Mouse (Mus musculus) heart, embryonic 11.5 days (tissue): Measurements from ENCODE around the gene Prap1. TPM values are rescaled to one million over a fixed set of nuclear protein-coding genes. Genes with fewer than 3 reads are reported as not detected.

Experiments
- ATAC-seq: fragments of 200-750 bp; cut with Nextera tagmentation; replicated peaks from 2 replicates; pipeline ENCODE4 v1.8.0; 2017; ENCODE audit warnings: moderate library complexity; ENCODE audit not compliant: insufficient number of reproducible peaks, low FRiP score, low TSS enrichment
- H3K27ac ChIP-seq: fragments of 300-500 bp; sonication (generic); 2 replicates; pipeline ENCODE4 v1.5.1; 2014; ENCODE audit warnings: mild to moderate bottlenecking, low read depth, low read length
- H3K27me3 ChIP-seq: fragments of 300-500 bp; sonication (generic); 2 replicates; pipeline ENCODE4 v1.6.1; 2014; ENCODE audit warnings: mild to moderate bottlenecking, low read length, mixed read lengths; ENCODE audit not compliant: control insufficient read depth, insufficient read depth
- H3K36me3 ChIP-seq: fragments of 300-500 bp; sonication (generic); 2 replicates; pipeline ENCODE4 v1.6.1; 2014; ENCODE audit warnings: mild to moderate bottlenecking, low read length, moderate library complexity, mixed read lengths; ENCODE audit not compliant: control insufficient read depth, insufficient read depth
- H3K4me1 ChIP-seq: fragments of 300-500 bp; sonication (generic); 2 replicates; pipeline ENCODE4 v1.6.1; 2014; ENCODE audit warnings: low read length; ENCODE audit not compliant: control insufficient read depth, insufficient read depth
- H3K4me2 ChIP-seq: fragments of 300-500 bp; sonication (generic); 2 replicates; pipeline ENCODE4 v1.6.1; 2014; ENCODE audit warnings: mild to moderate bottlenecking, moderate library complexity
- H3K4me3 ChIP-seq: fragments of 300-500 bp; sonication (generic); 2 replicates; pipeline ENCODE4 v1.5.1; 2014; ENCODE audit warnings: low read depth, low read length
- H3K9ac ChIP-seq: fragments of 300-500 bp; sonication (generic); 2 replicates; pipeline ENCODE4 v1.6.1; 2014; ENCODE audit warnings: mild to moderate bottlenecking, low read depth, low read length, moderate library complexity
- H3K9me3 ChIP-seq: fragments of 300-500 bp; sonication (generic); replicated peaks from 2 replicates; pipeline ENCODE4 v1.6.1; 2016; ENCODE audit warnings: low read length; ENCODE audit not compliant: control insufficient read depth
- WGBS: fragments of 180-500 bp; shearing (Covaris S2); extraction: QIAGEN DNeasy Blood & Tissue Kit; methylation state at CpG from one replicate; pipeline ENCODE4 v1.1.7; 2014; ENCODE audit not compliant: insufficient replicate concordance; 5-methylcytosine and 5-hydroxymethylcytosine counted together
- polyA plus RNA-seq: library from polyadenylated mRNA; unstranded; fragments of >200 nt; fragmentation: Nextera tagmentation; extraction: Ambion mirVana; gene quantifications from 2 replicates; pipeline ENCODE4 v1.2.1, GENCODE M21; 2014

Prap1 gene
- polyA plus RNA-seq, 1 experiment from 2014 or later, result not detected

DNA sequence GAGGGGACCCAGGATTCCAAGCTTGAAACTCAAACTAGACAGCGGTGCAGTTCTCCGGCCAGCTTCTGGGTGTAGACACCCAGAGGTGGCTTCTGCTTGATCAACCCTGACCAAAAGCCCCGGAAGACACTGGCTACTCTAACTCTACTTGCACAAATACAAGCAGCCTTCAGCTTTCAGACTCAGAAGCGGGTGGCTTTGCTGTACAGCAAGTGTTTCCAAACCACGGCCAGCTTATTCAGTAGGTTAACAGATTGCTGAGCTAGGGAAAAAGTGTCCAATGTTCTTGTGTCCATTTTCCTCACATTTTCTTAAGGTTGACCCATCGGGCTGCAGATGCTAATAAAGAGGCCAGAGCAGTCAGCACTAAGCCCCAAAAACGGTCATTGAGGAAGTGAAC, 34.7 kb upstream of the Prap1 start:
- no peak for ATAC-seq
- Histone ChIP-seq H3K27ac (no peak overlapping the region), H3K4me1 (0 out of 2 replicates have a peak, but pooled peaks cover 3% of the 10 kb centered on the region), H3K4me2 (peak overlapping the region; percentile 87), H3K4me3 (peak overlapping the region; percentile 52), H3K9me3 (no peaks in the 10 kb centered on the region), H3K9ac (peak overlapping the region; percentile 4), H3K36me3 (no peaks in the 10 kb centered on the region), H3K27me3 (peaks cover 93% of the 10 kb centered on the region)
- WGBS, result 22% methylated on average over 7 of the region's 7 CpGs

DNA sequence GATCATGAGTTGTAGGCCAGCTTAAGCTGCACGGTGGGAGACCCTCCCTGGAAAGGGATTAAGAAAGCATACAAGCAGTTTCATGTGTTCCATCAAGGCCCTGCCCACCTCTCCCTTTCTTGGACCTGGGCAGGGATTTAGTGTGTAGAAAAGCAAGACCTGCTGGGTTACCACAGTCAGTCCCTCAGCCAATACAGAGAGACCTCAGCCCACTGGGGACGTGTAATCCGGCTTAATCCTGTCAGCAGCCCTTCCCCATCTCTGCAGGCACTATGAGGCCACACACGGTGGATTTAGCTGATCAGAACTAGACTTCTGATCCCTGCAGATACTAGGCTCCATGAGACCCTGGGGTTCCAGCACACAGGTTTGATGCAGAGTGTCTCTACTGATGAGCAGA, 33.6 kb upstream of the Prap1 start:
- no peak overlapping the region for H3K4me3 ChIP-seq
- no peaks in the 10 kb centered on the region for H3K36me3 ChIP-seq
- 0 out of 2 replicates have a peak, but pooled peaks cover 3% of the 10 kb centered on the region for H3K4me1 ChIP-seq
- no peaks in the 10 kb centered on the region for H3K9me3 ChIP-seq
- WGBS, result 16% methylated on average over 4 of the region's 4 CpGs
- no peak overlapping the region for H3K9ac ChIP-seq
- peaks cover 94% of the 10 kb centered on the region for H3K27me3 ChIP-seq
- ATAC-seq, result no peak
- no peak overlapping the region for H3K4me2 ChIP-seq
- no peak overlapping the region for H3K27ac ChIP-seq

DNA sequence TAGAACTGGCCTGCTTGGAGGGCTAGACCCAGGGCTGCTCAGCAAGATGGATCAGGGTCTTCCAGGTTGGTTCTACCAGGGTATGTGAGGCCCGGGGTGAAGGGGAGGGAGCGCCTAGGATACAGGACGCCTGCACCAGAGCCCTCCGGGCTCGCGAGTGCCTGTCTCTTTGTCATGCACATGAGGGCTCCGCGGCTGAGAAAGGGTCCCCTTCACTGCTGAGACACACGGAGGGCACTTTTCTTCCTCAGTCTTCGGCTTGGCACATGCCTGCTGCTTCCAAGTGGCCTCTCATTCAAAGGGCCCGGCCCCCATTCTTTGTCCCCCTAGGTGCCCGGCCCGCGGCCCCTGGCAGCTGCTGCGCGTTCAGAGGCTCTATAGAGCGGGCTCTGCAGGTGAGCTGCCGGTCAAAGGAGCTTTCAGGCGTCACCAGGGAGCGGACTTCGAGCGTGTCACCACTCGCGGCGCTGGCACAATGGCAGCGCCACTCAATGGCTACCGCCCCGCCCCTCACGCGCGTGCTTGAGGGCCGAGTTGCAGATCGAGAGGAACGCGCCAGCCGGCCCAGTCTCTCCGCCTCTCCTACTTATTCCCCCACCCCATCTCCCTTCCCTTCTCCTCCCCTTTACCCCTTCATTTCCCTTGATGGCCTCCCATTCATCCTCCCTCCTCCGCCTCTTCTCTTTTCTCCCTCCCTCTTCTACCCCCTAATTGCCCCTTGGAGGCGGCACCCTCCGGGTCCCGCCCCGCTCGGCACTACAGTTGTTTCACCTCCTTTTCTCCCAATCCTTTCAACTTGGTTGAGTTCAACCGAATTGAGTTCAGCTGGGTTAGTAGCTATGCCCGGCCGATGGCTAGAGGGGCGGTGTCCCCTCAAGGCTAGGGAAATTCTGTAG, 32.0 kb upstream of the Prap1 start:
- ATAC-seq, result no peak
- 2% methylated on average over 47 of the region's 47 CpGs for WGBS
- 0 out of 2 replicates have a peak, but pooled peaks cover 3% of the 10 kb centered on the region for H3K4me1 ChIP-seq
- H3K9me3 ChIP-seq, result no peaks in the 10 kb centered on the region
- H3K9ac ChIP-seq, result no peak overlapping the region
- peaks cover 92% of the 10 kb centered on the region for H3K27me3 ChIP-seq
- H3K4me3 ChIP-seq, result peak overlapping the region; percentile 40
- no peak overlapping the region for H3K27ac ChIP-seq
- H3K36me3 ChIP-seq, result no peaks in the 10 kb centered on the region
- peak overlapping the region; percentile 63 for H3K4me2 ChIP-seq

DNA sequence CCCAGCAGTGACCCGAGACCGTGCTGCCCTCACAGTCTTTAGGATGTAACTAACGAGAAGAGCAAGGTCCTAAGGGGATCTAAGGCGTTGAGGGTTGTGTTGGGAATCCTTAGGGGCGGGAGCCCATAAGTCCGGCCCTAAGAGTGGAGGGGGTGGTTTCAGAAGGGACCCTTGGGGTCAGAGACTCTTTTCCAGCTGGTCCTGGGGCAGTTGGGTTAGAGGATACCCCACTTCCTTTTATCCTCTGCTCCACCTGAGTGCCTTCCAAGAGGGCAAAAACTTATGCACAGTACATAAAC, 31.4 kb upstream of the Prap1 start:
- Histone ChIP-seq H3K27me3 (peaks cover 86% of the 10 kb centered on the region), H3K9ac (no peak overlapping the region), H3K36me3 (no peaks in the 10 kb centered on the region), H3K4me3 (no peak overlapping the region; the same call in 1 of the 2 replicates), H3K4me2 (peak overlapping the region; percentile 63), H3K9me3 (0 out of 2 replicates have a peak, but pooled peaks cover 3% of the 10 kb centered on the region), H3K27ac (no peak overlapping the region), H3K4me1 (0 out of 2 replicates have a peak, but pooled peaks cover 3% of the 10 kb centered on the region)
- no peak for ATAC-seq
- 3% methylated on average over 6 of the region's 6 CpGs for WGBS

DNA sequence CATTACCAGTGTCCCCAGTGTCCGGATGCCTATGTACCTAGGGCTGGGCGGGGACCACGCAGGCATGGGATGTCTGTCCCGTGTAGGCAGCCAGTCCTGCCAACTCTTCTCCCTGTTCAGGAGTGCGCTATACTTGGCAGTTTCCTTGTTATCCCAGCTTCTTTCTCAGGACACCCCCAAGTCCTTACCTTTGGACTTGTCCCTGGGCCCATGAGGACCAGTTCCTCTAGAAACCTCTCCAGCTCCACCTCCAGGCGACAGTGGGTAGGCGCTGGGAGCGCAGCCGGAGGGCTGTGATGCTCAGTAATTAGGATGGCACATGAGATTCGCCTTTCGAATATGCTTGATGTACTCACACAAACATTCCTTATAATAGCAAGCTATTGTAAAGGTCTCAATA, 30.9 kb upstream of the Prap1 start:
- H3K9me3 ChIP-seq, result 0 out of 2 replicates have a peak, but pooled peaks cover 3% of the 10 kb centered on the region
- H3K4me2 ChIP-seq, result no peak overlapping the region
- no peak overlapping the region for H3K4me3 ChIP-seq
- no peak for ATAC-seq
- H3K4me1 ChIP-seq, result 0 out of 2 replicates have a peak, but pooled peaks cover 3% of the 10 kb centered on the region
- 15% methylated on average over 11 of the region's 11 CpGs for WGBS
- peaks cover 81% of the 10 kb centered on the region for H3K27me3 ChIP-seq
- H3K9ac ChIP-seq, result no peak overlapping the region
- H3K36me3 ChIP-seq, result no peaks in the 10 kb centered on the region
- no peak overlapping the region for H3K27ac ChIP-seq

DNA sequence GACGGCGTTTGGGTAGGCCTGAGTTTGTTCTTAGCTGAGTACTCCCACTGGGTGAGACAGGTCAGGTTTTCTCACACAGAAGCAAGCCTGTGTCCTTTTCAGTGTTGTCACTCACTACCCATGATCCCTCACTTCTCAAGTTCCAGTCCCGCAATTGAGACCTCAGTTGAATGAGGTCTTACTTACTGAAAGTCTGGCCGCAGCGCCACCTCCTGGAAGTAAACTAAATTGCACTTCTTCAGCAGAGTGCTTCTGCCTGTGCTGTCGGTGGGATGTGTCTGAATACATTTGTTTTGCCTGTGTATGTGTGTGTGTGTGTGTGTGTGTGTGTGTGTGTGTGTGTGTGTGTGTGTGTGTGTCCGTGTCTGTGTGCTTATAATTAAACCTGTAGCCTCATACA, 30.1 kb upstream of the Prap1 start:
- 0 out of 2 replicates have a peak, but pooled peaks cover 3% of the 10 kb centered on the region for H3K4me1 ChIP-seq
- H3K27ac ChIP-seq, result no peak overlapping the region
- WGBS, result 18% methylated on average over 7 of the region's 7 CpGs
- no peak for ATAC-seq
- H3K9me3 ChIP-seq, result 0 out of 2 replicates have a peak, but pooled peaks cover 3% of the 10 kb centered on the region
- H3K4me2 ChIP-seq, result no peak overlapping the region
- no peak overlapping the region for H3K9ac ChIP-seq
- H3K4me3 ChIP-seq, result no peak overlapping the region
- H3K36me3 ChIP-seq, result no peaks in the 10 kb centered on the region
- peaks cover 73% of the 10 kb centered on the region for H3K27me3 ChIP-seq

DNA sequence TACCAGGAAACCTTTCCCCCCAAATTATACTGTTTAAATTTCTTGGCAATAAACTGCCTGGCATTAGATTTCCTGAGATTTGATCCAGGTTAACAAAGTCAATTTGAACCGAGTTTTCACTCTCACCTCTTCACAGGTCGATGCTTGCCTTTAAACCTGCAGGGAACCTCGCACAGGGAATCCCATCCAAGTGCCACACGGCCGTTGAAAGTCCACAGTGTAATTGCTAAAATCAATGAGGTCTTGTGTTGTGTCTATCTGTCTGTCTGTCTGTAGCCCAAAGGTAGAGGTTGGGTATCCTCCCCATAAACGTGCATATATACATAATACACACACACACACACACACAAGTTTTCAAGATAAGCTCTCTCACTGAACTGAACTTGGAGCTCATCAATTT, 25.8 kb upstream of the Prap1 start:
- WGBS, result 56% methylated on average over 6 of the region's 6 CpGs
- no peak overlapping the region for H3K9ac ChIP-seq
- H3K4me3 ChIP-seq, result no peak overlapping the region
- peaks cover 52% of the 10 kb centered on the region for H3K27me3 ChIP-seq
- H3K9me3 ChIP-seq, result 0 out of 2 replicates have a peak, but pooled peaks cover 3% of the 10 kb centered on the region
- no peaks in the 10 kb centered on the region for H3K36me3 ChIP-seq
- H3K27ac ChIP-seq, result no peak overlapping the region
- H3K4me1 ChIP-seq, result no peaks in the 10 kb centered on the region
- ATAC-seq, result no peak
- no peak overlapping the region for H3K4me2 ChIP-seq

DNA sequence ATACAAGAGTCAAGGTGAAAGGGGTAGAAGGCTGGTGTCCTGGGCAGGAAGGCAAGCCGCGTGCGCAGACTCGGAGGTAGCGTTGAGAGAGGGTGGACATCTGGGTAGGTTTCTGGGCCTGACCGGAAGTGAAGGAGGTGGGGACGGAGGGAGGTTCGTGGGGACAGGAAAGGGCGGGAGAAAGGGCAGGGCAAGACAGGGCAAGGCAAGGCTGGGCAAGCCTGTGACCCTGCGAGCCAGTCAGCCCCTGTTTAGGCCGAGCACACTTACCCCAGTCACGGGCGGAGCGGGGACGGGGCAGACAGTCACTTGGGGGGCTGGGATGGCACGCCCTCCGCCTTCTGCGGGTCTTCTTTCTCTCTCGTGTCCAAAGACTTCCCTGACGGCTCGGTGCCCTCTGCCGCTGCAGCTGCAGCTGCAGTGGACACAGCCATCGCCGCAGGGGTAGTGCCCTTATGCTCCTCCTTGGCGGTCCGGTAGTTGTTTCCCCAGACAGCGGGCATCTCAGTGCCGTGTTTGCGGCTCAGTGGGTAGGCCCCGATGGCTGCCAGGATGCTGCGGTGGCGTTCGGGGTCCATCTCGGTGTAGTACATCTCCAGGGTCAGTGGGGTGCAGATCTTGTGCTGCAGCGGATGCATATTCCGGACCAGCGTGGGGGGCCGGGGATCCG, 23.0 kb upstream of the Prap1 start:
- 26% methylated on average over 39 of the region's 39 CpGs for WGBS
- Histone ChIP-seq H3K27ac (no peak overlapping the region), H3K4me2 (peak overlapping the region; percentile 65), H3K36me3 (no peaks in the 10 kb centered on the region), H3K9ac (peak overlapping the region; percentile 58), H3K27me3 (peaks cover 34% of the 10 kb centered on the region), H3K4me3 (peak overlapping the region; percentile 32), H3K4me1 (no peaks in the 10 kb centered on the region), H3K9me3 (0 out of 2 replicates have a peak, but pooled peaks cover 3% of the 10 kb centered on the region)
- 0 out of 2 replicates have a peak, but pooled peaks have one; percentile 6 for ATAC-seq
